Mouse (Mus musculus): ENCODE results near the gene Six6. TPM values are rescaled to one million over a fixed set of nuclear protein-coding genes. Genes with fewer than 3 reads are reported as not detected.

Gene Six6
- not detected in 2 replicates for polyA plus RNA-seq (2015; fragmentation: Nextera tagmentation; extraction: Ambion mirVana)

DNA sequence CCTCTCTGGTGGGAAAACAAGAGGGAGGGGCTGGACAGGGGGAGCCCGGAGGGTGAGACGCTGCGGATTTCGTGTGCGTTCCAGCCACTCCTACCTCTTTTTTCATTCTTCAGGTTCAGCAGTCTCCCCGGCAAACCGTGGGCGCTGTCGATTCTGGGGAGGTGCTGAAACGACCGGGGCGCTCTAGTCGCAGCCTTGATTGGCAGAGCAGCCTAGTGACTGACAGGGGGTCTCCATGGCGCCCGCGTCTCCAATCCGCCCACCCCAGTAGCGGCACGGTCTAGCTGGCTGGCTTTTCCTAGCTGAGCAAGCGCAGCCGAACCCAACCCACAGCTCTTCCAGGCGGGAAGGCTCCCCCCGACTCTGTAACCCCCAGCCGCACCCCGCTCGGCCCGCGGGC lies at the start of gene Six6:
Gene Six6 (plus strand): TSS at position 277 of the 400 bp plus-strand sequence.
- no peak within 1 kb of the TSS for H3K9ac ChIP-seq (replicated peaks)
- H3K36me3 ChIP-seq, result no peaks in the 10 kb centered on the region
- peak; percentile 17; the same call in 1 of the 2 replicates for ATAC-seq (ENCODE audit: low FRiP score)
- peak within 1 kb of the TSS; percentile 15; the same call in 1 of the 2 replicates for H3K4me2 ChIP-seq
- no peak within 1 kb of the TSS for H3K27ac ChIP-seq (replicated peaks)
- peaks cover 94% of the 10 kb centered on the region for H3K27me3 ChIP-seq (replicated peaks)
- H3K9me3 ChIP-seq (replicated peaks), result no peaks in the 10 kb centered on the region
- H3K4me1 ChIP-seq, result peaks cover 11% of the 10 kb centered on the region
- under 1% methylated on average over 28 of the region's 28 CpGs for WGBS
- peak within 1 kb of the TSS; percentile 12; the same call in 1 of the 2 replicates for H3K4me3 ChIP-seq (replicated peaks)

DNA sequence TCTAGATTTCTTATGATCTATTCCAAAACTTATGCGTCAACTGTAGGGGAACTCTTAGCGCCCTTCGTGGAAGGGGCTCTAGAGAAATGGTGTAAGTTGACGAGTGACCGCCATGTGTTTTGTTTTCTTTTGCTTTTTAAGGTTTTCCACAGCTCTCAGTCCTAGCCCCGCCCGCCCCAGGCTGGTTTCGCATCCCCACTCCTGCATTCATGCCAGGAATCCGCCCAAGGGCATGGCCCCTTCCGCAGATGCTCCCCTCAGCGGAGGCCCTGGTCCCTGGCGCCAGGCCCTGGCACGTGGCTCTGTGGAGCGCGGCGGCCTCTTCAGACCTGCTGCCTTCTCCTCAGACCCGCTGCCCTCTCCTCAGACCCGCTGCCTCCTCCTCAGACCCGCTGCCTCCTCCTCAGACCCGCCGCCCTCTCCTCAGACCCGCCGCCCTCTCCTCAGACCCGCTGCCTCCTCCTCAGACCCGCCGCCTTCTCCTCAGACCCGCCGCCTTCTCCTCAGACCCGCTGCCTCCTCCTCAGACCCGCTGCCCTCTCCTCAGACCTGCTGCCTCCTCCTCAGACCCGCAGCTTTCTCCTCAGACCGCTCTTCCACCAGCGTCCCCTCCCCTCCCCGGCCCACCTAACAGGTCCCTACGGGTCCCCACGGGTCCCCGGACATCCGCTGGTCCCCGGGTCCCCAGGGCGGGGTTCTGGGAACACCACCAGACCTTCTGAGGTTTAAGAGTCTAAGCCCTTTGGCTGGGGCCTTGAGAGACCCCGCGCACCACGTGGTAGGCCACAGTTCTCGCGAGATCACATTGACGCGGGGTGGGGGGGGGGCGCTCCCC lies 22.3 kb upstream of the Six6 start:
- peak overlapping the region; percentile 61 for H3K4me2 ChIP-seq
- H3K27me3 ChIP-seq (replicated peaks), result peaks cover 6% of the 10 kb centered on the region; the same call in 1 of the 2 replicates
- H3K4me1 ChIP-seq, result peaks cover 8% of the 10 kb centered on the region; the same call in 1 of the 2 replicates
- WGBS, result 22% methylated on average over 48 of the region's 48 CpGs
- H3K27ac ChIP-seq (replicated peaks), result no peak overlapping the region
- H3K36me3 ChIP-seq, result no peaks in the 10 kb centered on the region
- no peak for ATAC-seq (ENCODE audit: low FRiP score)
- H3K9ac ChIP-seq (replicated peaks), result 0 out of 2 replicates have a peak overlapping the region, but pooled peaks have one; percentile 14
- no peaks in the 10 kb centered on the region for H3K9me3 ChIP-seq (replicated peaks)
- peak overlapping the region; percentile 40 for H3K4me3 ChIP-seq (replicated peaks)

DNA sequence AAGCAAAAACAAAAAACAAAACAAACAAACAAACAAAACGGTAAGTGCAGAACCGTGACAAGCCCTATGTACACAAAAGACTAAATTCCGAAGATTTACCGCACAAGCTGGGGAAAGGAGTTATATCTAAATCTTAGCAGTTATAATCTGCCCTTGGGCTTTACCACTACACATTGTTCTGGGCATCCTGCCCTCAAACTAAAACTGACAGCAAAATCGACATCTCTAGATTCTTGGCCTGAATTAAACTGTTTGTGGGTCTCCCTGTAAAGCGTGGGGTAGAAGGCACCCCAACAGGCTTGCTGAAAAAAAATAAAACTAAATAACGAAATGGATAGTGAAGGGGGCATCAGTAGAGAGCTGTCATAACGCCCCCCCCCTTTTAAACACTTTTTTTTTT lies 2.9 kb upstream of the Six6 start:
- Histone ChIP-seq H3K4me2 (no peak overlapping the region), H3K27me3 (replicated peaks) (peaks cover 75% of the 10 kb centered on the region), H3K9me3 (replicated peaks) (no peaks in the 10 kb centered on the region), H3K9ac (replicated peaks) (no peak overlapping the region), H3K27ac (replicated peaks) (no peak overlapping the region), H3K4me3 (replicated peaks) (no peak overlapping the region), H3K4me1 (peaks cover 11% of the 10 kb centered on the region), H3K36me3 (no peaks in the 10 kb centered on the region)
- WGBS, result 24% methylated on average over 8 of the region's 8 CpGs
- ATAC-seq (ENCODE audit: low FRiP score), result no peak

DNA sequence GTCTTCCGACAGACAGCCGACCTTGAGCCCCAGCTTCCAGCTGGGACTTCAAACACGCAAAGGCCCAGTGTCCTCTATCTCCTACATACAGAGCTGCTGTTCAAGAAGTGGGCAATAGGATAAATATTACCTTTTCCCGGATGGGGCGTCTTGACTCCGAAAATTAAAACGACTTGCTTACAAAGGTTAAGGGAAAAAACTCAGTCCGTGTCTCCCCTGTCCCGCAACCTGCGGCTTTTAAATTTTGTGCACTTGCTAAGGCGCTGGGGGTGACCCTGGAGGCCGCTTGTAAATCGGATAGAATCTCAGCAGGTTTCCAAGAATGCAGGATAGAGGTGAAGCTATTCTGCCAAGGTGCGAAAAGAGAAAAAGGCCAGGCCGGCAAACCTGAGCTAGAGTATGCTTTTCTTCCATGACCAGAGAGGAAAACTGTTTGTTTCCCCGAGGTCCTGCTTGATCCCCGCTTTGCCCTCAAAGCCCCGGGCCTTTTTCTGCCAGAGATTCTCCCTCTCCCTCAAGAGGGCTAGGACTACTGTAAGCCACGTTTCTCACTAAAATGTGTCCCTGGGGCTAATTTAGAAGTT lies 2.1 kb upstream of the Six6 start:
- Histone ChIP-seq H3K36me3 (no peaks in the 10 kb centered on the region), H3K9me3 (replicated peaks) (no peaks in the 10 kb centered on the region), H3K4me1 (peaks cover 11% of the 10 kb centered on the region), H3K27ac (replicated peaks) (no peak overlapping the region), H3K9ac (replicated peaks) (no peak overlapping the region), H3K4me3 (replicated peaks) (no peak overlapping the region), H3K27me3 (replicated peaks) (peaks cover 81% of the 10 kb centered on the region), H3K4me2 (no peak overlapping the region)
- 2% methylated on average over 19 of the region's 19 CpGs for WGBS
- ATAC-seq (ENCODE audit: low FRiP score), result no peak

DNA sequence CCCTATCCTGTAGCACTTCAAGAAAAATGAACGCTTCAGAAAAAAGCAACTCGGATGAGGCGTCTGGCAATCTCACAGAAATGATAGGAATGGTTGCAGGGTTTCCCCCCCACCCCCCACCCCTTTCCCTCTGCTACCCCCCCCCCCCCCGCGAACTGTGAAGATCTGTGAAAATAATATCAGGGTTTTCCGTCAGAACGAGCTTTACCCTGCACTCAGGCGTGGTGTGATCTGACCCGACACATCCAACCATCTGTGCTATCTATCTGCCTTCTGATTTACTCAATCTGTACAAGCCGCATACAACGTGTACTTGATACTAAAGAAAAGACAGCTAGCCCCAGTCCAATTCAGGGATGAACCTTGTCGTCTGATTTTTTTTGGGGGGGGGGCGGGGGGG lies 1.5 kb upstream of the Six6 start:
- no peak overlapping the region for H3K4me2 ChIP-seq
- no peak overlapping the region for H3K4me3 ChIP-seq (replicated peaks)
- 3% methylated on average over 11 of the region's 13 CpGs for WGBS
- H3K4me1 ChIP-seq, result peaks cover 11% of the 10 kb centered on the region
- no peaks in the 10 kb centered on the region for H3K9me3 ChIP-seq (replicated peaks)
- no peak overlapping the region for H3K9ac ChIP-seq (replicated peaks)
- H3K36me3 ChIP-seq, result no peaks in the 10 kb centered on the region
- peaks cover 86% of the 10 kb centered on the region for H3K27me3 ChIP-seq (replicated peaks)
- H3K27ac ChIP-seq (replicated peaks), result no peak overlapping the region
- ATAC-seq (ENCODE audit: low FRiP score), result no peak

DNA sequence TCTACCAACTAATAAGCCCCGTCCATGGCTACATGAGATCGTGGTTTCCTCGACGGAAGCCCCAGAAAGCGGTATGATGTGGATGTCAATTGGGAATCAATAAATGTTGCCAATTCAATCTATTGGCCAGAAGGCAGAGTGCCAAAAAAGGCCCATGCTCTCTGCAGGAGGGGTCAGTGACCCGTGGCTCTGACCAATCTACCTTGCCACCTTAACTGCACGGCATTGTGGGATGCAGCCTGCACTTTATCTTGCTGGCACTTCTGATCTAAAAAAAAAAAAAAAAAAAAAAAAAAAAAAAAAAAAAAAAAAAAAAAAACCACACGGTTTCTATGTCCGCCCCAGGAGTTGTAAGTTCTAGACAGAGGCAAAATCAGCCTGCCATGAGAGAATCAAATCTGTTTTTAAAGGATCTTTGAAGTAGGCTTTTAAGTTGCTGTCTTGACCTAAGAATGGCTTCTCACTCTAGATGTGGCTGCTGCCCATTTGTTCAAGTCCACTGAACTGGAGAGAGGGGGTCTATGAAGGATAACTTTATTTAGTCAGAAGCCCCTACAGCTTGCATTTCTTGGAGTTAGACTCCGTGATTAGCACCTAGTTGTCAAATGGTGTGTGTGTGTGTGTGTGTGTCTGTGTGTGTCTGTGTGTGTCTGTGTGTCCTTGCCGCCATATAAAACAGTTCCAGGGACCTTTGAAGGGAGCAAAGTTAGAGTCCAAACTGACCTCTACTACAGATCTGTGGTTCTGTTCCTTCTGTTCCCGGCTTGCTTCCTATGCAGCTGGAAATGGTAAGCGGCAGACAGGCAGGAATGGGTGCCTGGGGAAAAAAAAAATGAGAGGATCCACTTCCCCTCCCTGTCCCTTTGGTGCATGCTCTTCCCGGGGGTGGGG lies 847 bp upstream of the Six6 start:
- peaks cover 93% of the 10 kb centered on the region for H3K27me3 ChIP-seq (replicated peaks)
- WGBS, result 2% methylated on average over 14 of the region's 14 CpGs
- no peak overlapping the region for H3K27ac ChIP-seq (replicated peaks)
- H3K4me1 ChIP-seq, result peaks cover 11% of the 10 kb centered on the region
- H3K9me3 ChIP-seq (replicated peaks), result no peaks in the 10 kb centered on the region
- no peak overlapping the region for H3K4me2 ChIP-seq
- no peak for ATAC-seq (ENCODE audit: low FRiP score)
- H3K9ac ChIP-seq (replicated peaks), result no peak overlapping the region
- H3K36me3 ChIP-seq, result no peaks in the 10 kb centered on the region
- no peak overlapping the region for H3K4me3 ChIP-seq (replicated peaks)

DNA sequence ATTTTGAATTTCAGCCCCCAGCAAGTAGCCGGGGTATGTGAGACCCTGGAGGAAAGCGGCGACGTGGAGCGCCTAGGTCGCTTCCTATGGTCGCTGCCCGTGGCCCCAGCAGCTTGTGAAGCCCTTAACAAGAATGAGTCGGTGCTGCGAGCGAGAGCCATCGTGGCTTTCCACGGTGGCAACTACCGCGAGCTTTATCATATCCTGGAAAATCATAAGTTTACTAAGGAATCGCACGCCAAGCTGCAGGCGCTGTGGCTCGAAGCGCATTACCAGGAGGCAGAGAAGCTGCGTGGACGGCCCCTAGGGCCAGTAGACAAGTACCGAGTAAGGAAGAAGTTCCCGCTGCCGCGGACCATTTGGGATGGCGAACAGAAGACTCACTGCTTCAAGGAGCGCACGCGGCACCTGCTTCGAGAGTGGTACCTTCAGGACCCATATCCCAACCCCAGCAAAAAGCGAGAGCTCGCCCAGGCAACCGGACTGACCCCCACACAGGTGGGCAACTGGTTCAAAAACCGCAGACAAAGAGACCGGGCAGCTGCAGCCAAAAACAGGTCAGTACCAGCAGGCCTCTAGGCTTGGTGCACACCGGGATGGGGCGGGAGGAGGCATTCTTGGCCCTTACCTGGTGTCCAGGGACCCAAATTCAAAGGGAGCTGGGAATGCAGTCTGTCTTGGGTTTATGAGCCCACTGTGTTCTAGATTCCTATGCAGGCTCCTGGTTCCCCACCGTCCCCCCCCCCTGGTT lies 554 bp downstream of the Six6 start, which contains the start of gene 4930447C04Rik:
Gene 4930447C04Rik (minus strand): TSS at position 704 of the 751 bp plus-strand sequence.
- Histone ChIP-seq H3K9me3 (replicated peaks) (no peaks in the 10 kb centered on the region), H3K36me3 (no peaks in the 10 kb centered on the region), H3K27me3 (replicated peaks) (peaks cover 93% of the 10 kb centered on the region), H3K9ac (replicated peaks) (no peak within 1 kb of the TSS), H3K4me1 (peaks cover 14% of the 10 kb centered on the region), H3K4me2 (peak within 1 kb of the TSS; percentile 15; the same call in 1 of the 2 replicates), H3K27ac (replicated peaks) (no peak within 1 kb of the TSS), H3K4me3 (replicated peaks) (peak within 1 kb of the TSS; percentile 12; the same call in 1 of the 2 replicates)
- WGBS, result 1% methylated on average over 39 of the region's 39 CpGs
- ATAC-seq (ENCODE audit: low FRiP score), result no peak

DNA sequence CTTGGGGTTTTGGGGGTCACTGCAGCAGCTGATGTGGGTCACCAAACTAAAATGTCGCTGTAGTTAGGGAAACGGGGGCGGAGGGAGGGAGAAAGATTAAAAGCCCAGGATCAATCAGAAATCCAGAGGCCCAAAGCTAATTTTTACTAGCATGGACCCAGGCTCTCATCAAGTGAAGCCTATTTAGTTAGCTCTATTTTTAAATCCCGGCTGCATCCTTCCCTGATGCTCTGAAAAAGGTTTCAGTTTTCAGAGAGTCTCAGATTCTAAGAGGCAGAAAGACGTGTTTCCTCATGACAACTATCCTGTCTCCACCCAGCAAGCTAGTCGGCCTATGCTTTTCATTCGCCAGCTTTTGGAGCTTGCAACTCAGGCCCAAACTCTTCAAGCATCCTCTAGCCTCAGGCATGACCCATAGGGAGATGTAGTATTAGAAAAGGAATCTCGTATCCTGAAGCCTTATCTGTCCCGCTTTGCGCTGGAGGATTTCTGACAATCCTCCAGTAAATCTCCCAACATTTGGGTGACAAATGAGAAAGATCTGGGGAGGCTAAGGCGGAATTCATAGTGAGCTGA lies 1.2 kb downstream of the Six6 start:
- Histone ChIP-seq H3K9ac (replicated peaks) (no peak overlapping the region), H3K4me1 (peaks cover 20% of the 10 kb centered on the region), H3K4me3 (replicated peaks) (no peak overlapping the region), H3K27me3 (replicated peaks) (peaks cover 91% of the 10 kb centered on the region), H3K9me3 (replicated peaks) (no peaks in the 10 kb centered on the region), H3K27ac (replicated peaks) (no peak overlapping the region), H3K36me3 (no peaks in the 10 kb centered on the region), H3K4me2 (no peak overlapping the region)
- no peak for ATAC-seq (ENCODE audit: low FRiP score)
- WGBS, result 3% methylated on average over 11 of the region's 11 CpGs

DNA sequence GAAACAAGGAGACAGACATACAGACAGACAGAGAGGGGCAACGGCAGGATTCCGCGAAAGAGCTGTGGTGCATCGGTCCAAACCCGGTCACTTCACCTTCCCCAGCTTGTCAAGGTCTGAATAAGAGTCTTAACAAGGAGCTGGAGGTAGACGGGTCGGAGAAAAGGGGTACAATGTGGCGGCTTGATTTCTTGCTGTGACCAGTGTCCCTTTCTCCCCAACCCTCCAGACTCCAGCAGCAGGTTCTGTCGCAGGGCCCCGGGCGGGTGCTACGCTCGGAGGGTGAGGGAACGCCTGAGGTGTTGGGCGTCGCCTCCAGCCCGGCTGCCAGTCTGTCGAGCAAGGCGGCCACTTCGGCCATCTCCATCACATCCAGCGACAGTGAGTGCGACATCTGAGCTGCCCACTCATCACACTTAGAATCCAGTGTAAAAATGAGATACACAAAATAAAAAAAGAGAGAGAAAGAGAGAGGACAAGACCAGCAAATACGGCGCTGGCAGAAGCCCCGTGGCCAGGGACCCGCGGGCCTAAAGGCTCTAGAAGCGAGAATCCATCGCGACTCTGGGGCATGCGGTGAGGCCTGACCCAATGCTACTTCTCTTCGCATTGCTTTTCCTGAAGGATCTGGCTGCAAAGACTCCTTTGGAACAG lies 1.8 kb downstream of the Six6 start:
- ATAC-seq (ENCODE audit: low FRiP score), result no peak
- H3K4me1 ChIP-seq, result peaks cover 20% of the 10 kb centered on the region
- no peaks in the 10 kb centered on the region for H3K36me3 ChIP-seq
- no peak overlapping the region for H3K4me3 ChIP-seq (replicated peaks)
- no peak overlapping the region for H3K27ac ChIP-seq (replicated peaks)
- H3K9ac ChIP-seq (replicated peaks), result no peak overlapping the region
- H3K4me2 ChIP-seq, result no peak overlapping the region
- H3K9me3 ChIP-seq (replicated peaks), result no peaks in the 10 kb centered on the region
- whole genome bisulfite sequencing, result under 1% methylated on average over 32 of the region's 32 CpGs
- H3K27me3 ChIP-seq (replicated peaks), result peaks cover 93% of the 10 kb centered on the region

DNA sequence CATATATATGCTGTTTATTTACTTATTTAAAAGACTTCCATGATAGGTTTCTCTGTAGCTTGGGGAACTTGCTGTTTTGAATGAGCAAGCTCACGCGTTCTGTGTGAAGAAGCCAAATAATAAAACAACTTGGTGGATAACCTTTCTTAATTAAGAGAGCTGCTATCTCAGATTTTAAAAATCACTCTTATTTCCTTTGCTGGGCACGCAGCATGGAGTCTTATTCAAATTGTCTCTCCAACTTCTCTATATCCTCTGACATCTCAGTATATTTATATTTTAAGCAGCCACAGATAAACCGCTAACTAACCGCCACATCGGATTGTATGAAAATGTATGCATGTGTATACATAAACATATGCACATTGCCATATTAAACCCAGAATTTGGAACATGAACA lies 2.5 kb downstream of the Six6 start:
- Histone ChIP-seq H3K36me3 (no peaks in the 10 kb centered on the region), H3K9me3 (replicated peaks) (no peaks in the 10 kb centered on the region), H3K4me1 (peaks cover 20% of the 10 kb centered on the region), H3K4me2 (no peak overlapping the region), H3K4me3 (replicated peaks) (no peak overlapping the region), H3K27me3 (replicated peaks) (peaks cover 94% of the 10 kb centered on the region), H3K27ac (replicated peaks) (no peak overlapping the region), H3K9ac (replicated peaks) (no peak overlapping the region)
- WGBS, result 19% methylated on average over 6 of the region's 6 CpGs
- no peak for ATAC-seq (ENCODE audit: low FRiP score)

All from neural tube, embryonic 15.5 days (tissue).